Mouse (Mus musculus) erythroblast, embryonic 14.5 days (primary cell): Measurements from ENCODE around the gene Oas1e.

ENCODE experiments used
- GATA1 ChIP-seq: IDR thresholded peaks from 2 replicates; pipeline ENCODE4 v1.6.1; 2012; ENCODE audit warnings: low read length, inconsistent platforms, mixed read lengths
- TAL1 ChIP-seq: IDR thresholded peaks from 3 replicates; pipeline ENCODE4 v1.6.1; 2012; ENCODE audit warnings: low read length, inconsistent platforms, mixed read lengths

GRCm38 (mm10) chr5:120742125-120742524 is 53.2 kb downstream of the Oas1e start:
- TF ChIP-seq GATA1 (no peak), TAL1 (no peak)
